Mouse (Mus musculus) embryonic facial prominence, embryonic 10.5 days (tissue): ENCODE measurements around the gene Duoxa2. TPM values are rescaled to one million over a fixed set of nuclear protein-coding genes. Genes with fewer than 3 reads are reported as not detected.

Source experiments
- DNase-seq: peaks from one replicate; pipeline ENCODE4 v3.0.0-alpha.2; 2017; ENCODE audit warnings: low spot score
- H3K27ac ChIP-seq: fragments of 300-500 bp; sonication (generic); replicated peaks from 2 replicates; pipeline ENCODE4 v1.5.1; 2016; ENCODE audit warnings: mild to moderate bottlenecking
- H3K27me3 ChIP-seq: fragments of 300-500 bp; sonication (generic); replicated peaks from 2 replicates; pipeline ENCODE4 v1.6.1; 2016; ENCODE audit warnings: low read depth, mild to moderate bottlenecking; ENCODE audit not compliant: poor library complexity, severe bottlenecking
- H3K36me3 ChIP-seq: fragments of 300-500 bp; sonication (generic); replicated peaks from 2 replicates; pipeline ENCODE4 v1.6.1; 2016; ENCODE audit warnings: mild to moderate bottlenecking, moderate library complexity
- H3K4me1 ChIP-seq: fragments of 300-500 bp; sonication (generic); 2 replicates; pipeline ENCODE4 v1.6.1; 2016
- H3K4me3 ChIP-seq: fragments of 300-500 bp; sonication (generic); 2 replicates; pipeline ENCODE4 v1.5.1; 2016; ENCODE audit warnings: mild to moderate bottlenecking, moderate library complexity
- H3K9me3 ChIP-seq: fragments of 300-500 bp; sonication (generic); 2 replicates; pipeline ENCODE4 v1.6.1; 2016; ENCODE audit warnings: mild to moderate bottlenecking
- WGBS: fragments of 180-500 bp; shearing (Covaris S2); methylation state at CpG from one replicate; pipeline ENCODE4 v1.1.7; 2016; 5-methylcytosine and 5-hydroxymethylcytosine counted together
- polyA plus RNA-seq: library from polyadenylated mRNA; unstranded; fragments of >200 nt; fragmentation: Nextera tagmentation; extraction: Ambion mirVana; gene quantifications from 2 replicates; pipeline ENCODE4 v1.2.1, GENCODE M21; 2016

Duoxa2 gene
- polyA plus RNA-seq, 1 experiment from 2014 or later, result not detected

GRCm38 (mm10) chr2:122299911-122300655 is 1.4 kb downstream of the Duoxa2 start:
- DNase-seq, result peak; percentile 21
- Histone ChIP-seq H3K9me3 (no peaks in the 10 kb centered on the region), H3K27me3 (peaks cover 100% of the 10 kb centered on the region), H3K27ac (no peak overlapping the region), H3K4me3 (no peak overlapping the region), H3K4me1 (peaks cover 48% of the 10 kb centered on the region), H3K36me3 (no peaks in the 10 kb centered on the region)
- WGBS, result 7% methylated on average over 14 of the region's 14 CpGs

DNA sequence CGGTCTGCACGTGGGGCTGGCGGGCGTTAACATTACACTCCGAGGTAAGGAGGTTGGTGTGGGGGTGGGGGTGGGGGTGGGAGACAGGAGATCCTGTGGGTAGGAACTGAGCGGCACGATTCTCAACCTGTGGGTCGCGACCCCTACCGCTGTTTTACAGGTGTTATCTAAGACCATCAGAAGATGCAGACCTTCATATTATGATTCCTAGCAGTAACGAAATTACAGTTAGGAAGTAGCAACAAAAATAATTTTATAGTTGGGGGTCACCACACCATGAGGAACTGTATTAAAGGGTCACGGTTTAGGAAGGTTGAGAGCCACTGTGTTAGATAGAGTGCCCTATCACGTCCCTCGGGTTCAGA is 1.9 kb downstream of the Duoxa2 start:
- Histone ChIP-seq H3K36me3 (no peaks in the 10 kb centered on the region), H3K4me3 (no peak overlapping the region), H3K27me3 (peaks cover 100% of the 10 kb centered on the region), H3K4me1 (peaks cover 48% of the 10 kb centered on the region), H3K9me3 (no peaks in the 10 kb centered on the region), H3K27ac (no peak overlapping the region)
- 6% methylated on average over 14 of the region's 14 CpGs for WGBS
- DNase-seq, result no peak

DNA sequence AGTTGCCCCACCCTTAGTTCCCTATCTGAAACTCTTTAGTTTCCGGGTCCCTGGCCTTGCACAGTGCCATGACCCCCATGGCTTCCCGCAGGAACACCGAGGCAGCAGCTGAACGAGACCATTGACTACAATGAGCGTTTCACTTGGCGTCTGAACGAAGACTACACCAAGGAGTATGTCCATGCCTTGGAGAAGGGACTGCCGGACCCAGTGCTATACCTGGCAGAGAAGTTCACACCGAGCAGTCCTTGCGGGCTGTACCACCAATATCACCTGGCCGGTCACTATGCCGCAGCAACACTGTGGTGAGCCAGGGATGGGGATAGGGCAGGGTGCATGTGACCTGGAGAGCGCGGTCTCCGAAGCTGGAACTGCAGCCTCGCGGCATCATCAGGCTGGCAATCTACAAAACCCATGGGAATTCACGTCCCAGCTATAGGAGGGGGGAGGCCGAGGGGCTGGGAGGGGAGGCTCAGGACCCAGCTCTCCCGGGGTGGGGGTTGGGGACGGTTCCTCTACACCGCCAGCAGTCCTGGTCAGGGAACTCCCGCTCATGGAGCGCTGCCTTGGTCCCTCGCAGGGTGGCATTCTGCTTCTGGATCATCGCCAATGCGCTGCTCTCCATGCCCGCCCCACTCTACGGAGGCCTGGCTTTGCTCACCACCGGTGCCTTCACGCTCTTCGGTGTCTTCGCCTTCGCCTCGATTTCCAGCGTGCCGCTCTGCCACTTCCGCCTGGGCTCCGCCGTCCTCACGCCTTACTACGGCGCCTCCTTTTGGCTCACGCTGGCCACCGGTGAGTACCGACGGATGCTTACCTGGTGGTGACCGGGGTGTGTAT is 2.6 kb downstream of the Duoxa2 start:
- WGBS, result 1% methylated on average over 48 of the region's 48 CpGs
- Histone ChIP-seq H3K4me1 (peaks cover 45% of the 10 kb centered on the region), H3K4me3 (peak overlapping the region; percentile 55)

DNA sequence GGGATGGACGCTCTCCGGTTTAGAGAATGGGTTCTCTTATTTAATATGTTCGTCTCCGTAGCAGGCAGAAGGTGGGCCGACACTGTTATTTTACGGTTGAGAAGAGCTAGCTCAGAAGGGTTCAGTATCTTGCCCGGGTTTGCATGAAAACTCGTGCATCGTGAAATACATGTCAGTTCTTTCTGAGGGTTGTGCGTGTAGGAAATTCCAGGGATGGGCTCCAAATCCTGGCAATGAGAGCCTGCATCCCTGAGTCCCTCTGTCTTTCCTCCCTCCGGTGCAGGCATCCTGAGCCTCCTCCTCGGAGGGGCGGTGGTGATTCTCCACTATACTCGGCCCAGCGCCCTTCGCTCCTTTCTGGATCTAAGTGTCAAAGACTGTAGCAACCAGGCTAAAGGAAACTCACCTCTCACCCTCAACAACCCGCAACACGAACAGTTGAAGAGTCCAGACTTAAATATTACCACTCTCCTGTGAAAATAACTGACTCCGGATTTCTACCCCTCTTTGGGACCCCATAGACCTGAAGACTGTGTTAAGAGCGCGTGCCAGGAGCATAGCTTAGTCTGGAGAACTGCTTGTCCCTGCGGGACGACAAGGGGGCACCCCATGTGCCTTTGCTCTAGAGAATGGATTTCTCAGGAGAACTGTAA is 3.3 kb downstream of the Duoxa2 start:
- 7% methylated on average over 23 of the region's 23 CpGs for WGBS
- H3K27ac ChIP-seq, result no peak overlapping the region
- peaks cover 100% of the 10 kb centered on the region for H3K27me3 ChIP-seq
- DNase-seq, result peak; percentile 31
- peak overlapping the region; percentile 55 for H3K4me3 ChIP-seq
- H3K4me1 ChIP-seq, result peaks cover 41% of the 10 kb centered on the region
- no peaks in the 10 kb centered on the region for H3K9me3 ChIP-seq
- H3K36me3 ChIP-seq, result no peaks in the 10 kb centered on the region

More for the DNA sequence above, 2.6 kb downstream of the Duoxa2 start:
- Histone ChIP-seq H3K36me3 (no peaks in the 10 kb centered on the region), H3K27ac (no peak overlapping the region), H3K27me3 (peaks cover 100% of the 10 kb centered on the region), H3K9me3 (no peaks in the 10 kb centered on the region)
- DNase-seq, result peak; percentile 59

GRCm38 (mm10) chr2:122302574-122303241 is 4.0 kb downstream of the Duoxa2 start:
- Histone ChIP-seq H3K4me3 (no peak overlapping the region), H3K27ac (no peak overlapping the region), H3K4me1 (peaks cover 34% of the 10 kb centered on the region), H3K27me3 (peaks cover 100% of the 10 kb centered on the region), H3K9me3 (no peaks in the 10 kb centered on the region), H3K36me3 (no peaks in the 10 kb centered on the region)
- peak; percentile 79 for DNase-seq
- WGBS, result 14% methylated on average over 9 of the region's 9 CpGs

DNA sequence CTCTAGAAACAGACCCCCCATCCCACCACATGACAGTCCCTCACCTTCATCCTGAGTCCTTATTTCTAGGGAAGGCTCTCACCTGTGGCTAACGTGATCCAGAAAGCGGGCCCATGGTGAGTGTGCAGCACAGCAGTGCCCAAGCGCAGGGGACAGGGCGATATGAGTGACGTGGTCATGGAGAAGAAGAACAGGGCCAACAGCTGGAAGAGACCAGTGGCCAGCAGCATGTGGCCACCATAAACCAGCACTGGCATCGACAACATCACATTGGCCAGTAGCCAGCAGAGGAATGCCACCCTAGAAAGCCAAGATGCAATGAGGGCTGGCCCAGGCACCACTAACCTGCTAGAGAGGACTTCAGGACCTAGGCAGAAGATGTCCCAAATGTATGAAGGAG is 5.8 kb downstream of the Duoxa2 start:
- Histone ChIP-seq H3K27ac (no peak overlapping the region), H3K4me3 (no peak overlapping the region), H3K9me3 (no peaks in the 10 kb centered on the region), H3K4me1 (peaks cover 18% of the 10 kb centered on the region), H3K36me3 (no peaks in the 10 kb centered on the region), H3K27me3 (peaks cover 100% of the 10 kb centered on the region)
- 91% methylated on average over 6 of the region's 6 CpGs for WGBS
- DNase-seq, result no peak

- DNase-seq, result no peak
- WGBS, result 84% methylated on average over 16 of the region's 16 CpGs
- H3K27me3 ChIP-seq, result peaks cover 100% of the 10 kb centered on the region
- no peaks in the 10 kb centered on the region for H3K9me3 ChIP-seq
- no peak overlapping the region for H3K27ac ChIP-seq
- no peak overlapping the region for H3K4me3 ChIP-seq
- H3K4me1 ChIP-seq, result peaks cover 15% of the 10 kb centered on the region
- H3K36me3 ChIP-seq, result no peaks in the 10 kb centered on the region
Measured at GRCm38 (mm10) chr2:122305097-122305892, 6.6 kb downstream of the Duoxa2 start.

GRCm38 (mm10) chr2:122306184-122306583 is 7.5 kb downstream of the Duoxa2 start:
- no peaks in the 10 kb centered on the region for H3K9me3 ChIP-seq
- peaks cover 11% of the 10 kb centered on the region for H3K4me1 ChIP-seq
- no peak overlapping the region for H3K4me3 ChIP-seq
- no peaks in the 10 kb centered on the region for H3K36me3 ChIP-seq
- 68% methylated on average over 4 of the region's 4 CpGs for WGBS
- no peak for DNase-seq
- peaks cover 100% of the 10 kb centered on the region for H3K27me3 ChIP-seq
- no peak overlapping the region for H3K27ac ChIP-seq

GRCm38 (mm10) chr2:122309647-122310046 is 10.9 kb downstream of the Duoxa2 start:
- WGBS, result 51% methylated on average over 3 of the region's 3 CpGs
- Histone ChIP-seq H3K27ac (no peak overlapping the region), H3K36me3 (no peaks in the 10 kb centered on the region), H3K27me3 (peaks cover 100% of the 10 kb centered on the region), H3K4me3 (no peak overlapping the region), H3K4me1 (peaks cover 12% of the 10 kb centered on the region), H3K9me3 (no peaks in the 10 kb centered on the region)
- no peak for DNase-seq

DNA sequence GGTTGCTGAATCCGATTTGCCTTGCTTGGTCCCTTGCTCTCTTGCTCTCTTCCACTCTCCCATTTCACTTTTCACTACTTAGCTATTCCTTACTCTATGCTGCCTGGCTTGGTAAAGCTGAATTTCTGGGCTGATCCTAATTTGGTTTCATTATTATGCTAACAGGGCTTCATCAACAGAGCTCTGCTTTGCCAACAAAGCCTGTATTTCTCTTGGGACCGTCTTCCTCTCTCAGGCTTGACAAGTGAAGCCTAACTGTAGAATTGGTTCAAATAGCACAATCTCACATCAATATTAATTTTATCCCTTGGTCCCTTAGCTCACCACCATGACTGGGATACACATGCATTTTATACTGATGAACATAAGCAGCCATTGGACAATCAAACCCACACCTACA is 12.9 kb downstream of the Duoxa2 start:
- peaks cover 98% of the 10 kb centered on the region for H3K27me3 ChIP-seq
- no peak overlapping the region for H3K27ac ChIP-seq
- no peaks in the 10 kb centered on the region for H3K36me3 ChIP-seq
- 57% methylated on average over 2 of the region's 2 CpGs for WGBS
- no peak for DNase-seq
- no peaks in the 10 kb centered on the region for H3K9me3 ChIP-seq
- H3K4me3 ChIP-seq, result no peak overlapping the region
- peaks cover 12% of the 10 kb centered on the region for H3K4me1 ChIP-seq

DNA sequence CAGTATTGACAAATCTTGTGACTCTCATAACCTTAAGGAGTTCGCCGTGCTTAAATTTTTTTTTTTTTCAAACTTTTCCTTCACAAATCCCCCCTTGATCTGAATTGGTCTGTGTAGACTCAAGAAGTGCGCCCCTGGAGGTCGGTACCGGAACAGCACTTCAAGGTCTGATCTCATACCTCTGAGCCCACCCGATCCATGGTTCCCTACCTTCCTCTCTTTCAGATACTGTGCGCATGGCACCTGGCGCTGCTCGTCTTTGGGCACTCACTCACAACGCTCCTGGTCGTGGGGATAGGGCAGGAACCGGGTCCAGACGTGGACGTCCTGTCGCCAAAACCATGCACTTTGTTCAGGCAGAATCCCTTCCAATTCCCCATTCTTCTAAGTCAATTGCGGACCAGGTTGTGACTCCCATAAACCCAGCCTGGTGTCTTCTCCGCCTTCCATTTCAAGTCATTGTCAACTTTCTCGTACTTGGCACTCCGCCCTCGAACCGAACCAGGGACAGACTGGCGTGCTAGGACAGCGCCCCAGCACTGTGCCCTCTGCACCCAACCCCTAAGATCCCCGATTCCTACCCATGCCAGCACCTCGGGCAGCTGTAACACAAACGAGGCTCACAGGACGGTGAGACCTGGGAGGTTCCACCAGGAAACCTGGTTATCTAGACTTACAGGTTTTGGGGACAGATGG is 14.2 kb downstream of the Duoxa2 start:
- peaks cover 12% of the 10 kb centered on the region for H3K4me1 ChIP-seq
- H3K4me3 ChIP-seq, result peak overlapping the region; percentile 48
- no peaks in the 10 kb centered on the region for H3K36me3 ChIP-seq
- no peaks in the 10 kb centered on the region for H3K9me3 ChIP-seq
- no peak overlapping the region for H3K27ac ChIP-seq
- H3K27me3 ChIP-seq, result peaks cover 92% of the 10 kb centered on the region
- WGBS, result 3% methylated on average over 27 of the region's 27 CpGs
- DNase-seq, result peak; percentile 84
